9 mouse cellular contexts compared by ENCODE assay signal in the genomic region with DNA sequence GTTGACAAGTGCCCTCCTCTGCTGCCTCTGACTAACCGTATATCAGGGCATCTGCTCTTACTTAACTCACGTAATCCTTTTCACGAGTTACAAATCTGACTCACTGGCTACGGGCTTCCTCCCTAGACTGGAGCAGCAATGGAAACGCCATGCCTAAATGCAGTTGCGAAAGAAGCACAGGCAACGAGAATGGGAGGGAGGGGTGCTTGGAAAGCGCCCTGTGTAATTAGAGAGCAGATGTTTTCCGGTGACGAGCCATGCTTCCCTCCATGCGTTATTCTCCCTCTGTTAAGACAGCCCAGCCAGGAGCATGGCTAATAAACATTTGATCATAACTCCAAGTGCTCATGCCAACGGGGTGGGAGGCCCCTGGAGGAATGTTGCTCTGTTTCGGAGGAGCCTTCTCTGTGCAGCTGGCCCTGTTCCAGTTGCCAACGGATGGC. TPM values are rescaled to one million over a fixed set of nuclear protein-coding genes. Genes with fewer than 3 reads are reported as not detected.
DNase-seq lines count a peak whose midpoint lies in the region; ATAC-seq and TF ChIP-seq lines count a peak whose summit lies in the region.
"Had no signal": no experiment of that assay in that cellular context is flagged by ENCODE, and none has a peak within 500 bp of the region (broad histone marks: within the 10 kb centered on the region; RNA-seq: fewer than 3 reads in every experiment).

No protein-coding gene starts in this region.

- DNase-seq in liver, embryonic 11.5 days (ENCODE audit: low spot score), result no peak
- DNase-seq in liver, postnatal 0 days, result no peak
- DNase-seq in heart, postnatal 25 days (ENCODE audit: low spot score), result peak; percentile 66
- peak; percentile 52 to 72 for DNase-seq in left cerebral cortex, postnatal 14 days (ENCODE audit: low spot score in 2 of 2)
- peak; percentile 68 to 78 for DNase-seq in urinary bladder, postnatal 36 days (ENCODE audit: low spot score in 2 of 2)
- DNase-seq in cerebellum, postnatal 36 days, result no peak

- TF ChIP-seq EP300 in liver, postnatal 0 days (IDR thresholded peaks at IDR 0.05; ENCODE audit: low read depth), result no peak

- H3K4me3 ChIP-seq in liver, embryonic 11.5 days (ENCODE audit: low read depth, low read length), result no peak overlapping the region
- no peak overlapping the region for H3K4me3 ChIP-seq in liver, postnatal 0 days (ENCODE audit: low read depth, low read length)
- peak overlapping the region; percentile 13 for H3K4me3 ChIP-seq in forebrain, embryonic 16.5 days (replicated peaks; ENCODE audit: low read length)
- peak overlapping the region; percentile 20 for H3K4me3 ChIP-seq in midbrain, embryonic 16.5 days (ENCODE audit: low read depth, low read length)

- 51% methylated on average over 14 of the region's 14 CpGs for WGBS in liver, embryonic 11.5 days
- WGBS in liver, postnatal 0 days (ENCODE audit: insufficient replicate concordance), result 53% methylated on average over 14 of the region's 14 CpGs
- WGBS in forebrain, embryonic 16.5 days, result 2% methylated on average over 14 of the region's 14 CpGs
- WGBS in midbrain, embryonic 16.5 days, result 8% methylated on average over 14 of the region's 14 CpGs

- no peaks in the 10 kb centered on the region for H3K36me3 ChIP-seq in liver, embryonic 11.5 days (ENCODE audit: control insufficient read depth, insufficient read depth, low read length)
- no peaks in the 10 kb centered on the region for H3K36me3 ChIP-seq in liver, postnatal 0 days (replicated peaks; ENCODE audit: insufficient read depth, low read length)
- no peaks in the 10 kb centered on the region for H3K36me3 ChIP-seq in forebrain, embryonic 16.5 days (ENCODE audit: control insufficient read depth, insufficient read depth)
- no peaks in the 10 kb centered on the region for H3K36me3 ChIP-seq in midbrain, embryonic 16.5 days (ENCODE audit: control insufficient read depth, insufficient read depth, low read length)

- intact Hi-C loops in heart, postnatal 25 days (cut with DNase I), result no loop called here
- intact Hi-C loops in left cerebral cortex, postnatal 14 days (cut with DNase I), result no loop called here

- H3K4me2 ChIP-seq in liver, embryonic 11.5 days, result no peak overlapping the region
- no peak overlapping the region for H3K4me2 ChIP-seq in liver, postnatal 0 days (ENCODE audit: low read depth, low read length)
- H3K4me2 ChIP-seq in forebrain, embryonic 16.5 days (ENCODE audit: low read length), result peak overlapping the region; percentile 44
- peak overlapping the region; percentile 56 for H3K4me2 ChIP-seq in midbrain, embryonic 16.5 days (ENCODE audit: low read length)

- TF ChIP-seq CTCF in liver, postnatal 0 days (IDR thresholded peaks at IDR 0.05; ENCODE audit: low read depth), result no peak

- no peaks in the 10 kb centered on the region for H3K27me3 ChIP-seq in liver, embryonic 11.5 days (replicated peaks; ENCODE audit: control insufficient read depth, insufficient read depth, low read length)
- H3K27me3 ChIP-seq in liver, postnatal 0 days (ENCODE audit: insufficient read depth, low read length), result no peaks in the 10 kb centered on the region
- H3K27me3 ChIP-seq in forebrain, embryonic 16.5 days (replicated peaks; ENCODE audit: control insufficient read depth, insufficient read depth, low read length), result no peaks in the 10 kb centered on the region
- H3K27me3 ChIP-seq in midbrain, embryonic 16.5 days (ENCODE audit: control insufficient read depth, insufficient read depth, low read depth, low read length), result no peaks in the 10 kb centered on the region

- no peaks in the 10 kb centered on the region for H3K9me3 ChIP-seq in liver, embryonic 11.5 days (ENCODE audit: control insufficient read depth, low read length)
- H3K9me3 ChIP-seq in liver, postnatal 0 days (ENCODE audit: low read length), result no peaks in the 10 kb centered on the region
- H3K9me3 ChIP-seq in forebrain, embryonic 16.5 days (ENCODE audit: control insufficient read depth, low read length), result no peaks in the 10 kb centered on the region
- no peaks in the 10 kb centered on the region for H3K9me3 ChIP-seq in midbrain, embryonic 16.5 days (replicated peaks; ENCODE audit: control insufficient read depth, low read length, poor library complexity, severe bottlenecking)

- no peak overlapping the region for H3K9ac ChIP-seq in liver, embryonic 11.5 days (ENCODE audit: low read depth, low read length)
- H3K9ac ChIP-seq in liver, postnatal 0 days (replicated peaks), result no peak overlapping the region
- H3K9ac ChIP-seq in forebrain, embryonic 16.5 days (replicated peaks; ENCODE audit: low read depth, low read length), result peak overlapping the region; percentile 7
- H3K9ac ChIP-seq in midbrain, embryonic 16.5 days (ENCODE audit: low read depth, low read length), result peak overlapping the region; percentile 44; the same call in 1 of the 2 replicates
- H3K9ac ChIP-seq: liver, embryonic 14.5 days had no signal

- no peak overlapping the region for H3K27ac ChIP-seq in liver, embryonic 11.5 days (ENCODE audit: low read depth, low read length)
- H3K27ac ChIP-seq in liver, postnatal 0 days (ENCODE audit: low read depth), result no peak overlapping the region
- peak overlapping the region; percentile 9; the same call in 1 of the 2 replicates for H3K27ac ChIP-seq in forebrain, embryonic 16.5 days (ENCODE audit: low read length)
- H3K27ac ChIP-seq in midbrain, embryonic 16.5 days (ENCODE audit: low read length), result 0 out of 2 replicates have a peak overlapping the region, but pooled peaks have one; percentile 26
- H3K27ac ChIP-seq: liver, embryonic 14.5 days had no signal

- ATAC-seq in liver, embryonic 11.5 days (replicated peaks; ENCODE audit: low FRiP score), result peak; percentile 31
- no peak for ATAC-seq in liver, postnatal 0 days
- ATAC-seq in forebrain, embryonic 16.5 days, result peak; percentile 76
- peak; percentile 64 for ATAC-seq in midbrain, embryonic 16.5 days

- H3K4me1 ChIP-seq in liver, embryonic 11.5 days (replicated peaks; ENCODE audit: control insufficient read depth, insufficient read depth, low read length), result 0 out of 2 replicates have a peak, but pooled peaks cover 3% of the 10 kb centered on the region
- no peaks in the 10 kb centered on the region for H3K4me1 ChIP-seq in liver, postnatal 0 days (ENCODE audit: insufficient read depth)
- peaks cover 17% of the 10 kb centered on the region for H3K4me1 ChIP-seq in forebrain, embryonic 16.5 days (replicated peaks; ENCODE audit: control insufficient read depth, insufficient read depth, low read length)
- H3K4me1 ChIP-seq in midbrain, embryonic 16.5 days (ENCODE audit: control insufficient read depth, insufficient read depth, low read length), result peaks cover 13% of the 10 kb centered on the region

RNA-seq across cellular contexts. Expression of a gene that starts 20.9 kb away (rescaled TPM):
- 5.5 and 6.0 TPM in 2 replicates for polyA plus RNA-seq in liver, embryonic 11.5 days (2014; fragmentation: Nextera tagmentation; extraction: Ambion mirVana)
- polyA plus RNA-seq in liver, postnatal 0 days (2015; fragmentation: Nextera tagmentation; extraction: Ambion mirVana), result 1.6 TPM in 2 replicates
- polyA plus RNA-seq in forebrain, embryonic 16.5 days (2015; fragmentation: Nextera tagmentation; extraction: Ambion mirVana), result 41.3 and 53.3 TPM in 2 replicates
- total RNA-seq in heart, postnatal 25 days (2021), result 1 to 10 TPM; 7.8 to 8.3 TPM
- total RNA-seq in left cerebral cortex, postnatal 14 days (2021), result 10 to 100 TPM; 11.7 to 12.7 TPM
- polyA plus RNA-seq in midbrain, embryonic 16.5 days (2015; fragmentation: Nextera tagmentation; extraction: Ambion mirVana), result 36.1 and 40.2 TPM in 2 replicates

Comparison
In these comparisons a context has a peak if more than half of its experiments do, and no peak if none do; other contexts are left out.
1. DNase-seq: peak in heart, postnatal 25 days (single experiment), left cerebral cortex, postnatal 14 days (2 of 2) and urinary bladder, postnatal 36 days (2 of 2); none in liver, embryonic 11.5 days (single experiment), liver, postnatal 0 days (single experiment) and cerebellum, postnatal 36 days (0 of 2).
2. H3K27ac ChIP-seq: peak in forebrain, embryonic 16.5 days (single experiment) and midbrain, embryonic 16.5 days (single experiment); none in liver, embryonic 11.5 days (single experiment) and liver, postnatal 0 days (single experiment).
3. H3K4me2 ChIP-seq: peak in forebrain, embryonic 16.5 days (single experiment) and midbrain, embryonic 16.5 days (single experiment); none in liver, embryonic 11.5 days (single experiment) and liver, postnatal 0 days (single experiment).
4. H3K4me3 ChIP-seq: peak in forebrain, embryonic 16.5 days (single experiment) and midbrain, embryonic 16.5 days (single experiment); none in liver, embryonic 11.5 days (single experiment) and liver, postnatal 0 days (single experiment).
5. H3K9ac ChIP-seq: peak in forebrain, embryonic 16.5 days (single experiment) and midbrain, embryonic 16.5 days (single experiment); none in liver, embryonic 11.5 days (single experiment) and liver, postnatal 0 days (single experiment).